Mouse (Mus musculus) E14TG2a.4 (cell line): Measurements from ENCODE around the gene Herc1.

Experiments
- CTCF ChIP-seq: conservative IDR thresholded peaks from 2 replicates; pipeline ENCODE4 v1.5.1; 2014; ENCODE audit warnings: low read length
- POU5F1 ChIP-seq: IDR thresholded peaks from 2 replicates; pipeline ENCODE4 v1.6.1; 2014; ENCODE audit warnings: low read length, borderline replicate concordance

GRCm38 (mm10) chr9:66516296-66516940 lies 166.2 kb downstream of the Herc1 start:
- TF ChIP-seq CTCF, result no peak
- TF ChIP-seq POU5F1, result no peak
